8 mouse cellular contexts compared by ENCODE assay signal in genomic region chr4:141244401-141244800, GRCm38 (mm10). TPM values are rescaled to one million over a fixed set of nuclear protein-coding genes. Genes with fewer than 3 reads are reported as not detected.
A peak's percentile ranks its signal among the peaks of the same experiment; 100 is the strongest.
DNase-seq lines count a peak whose midpoint lies in the region; ATAC-seq lines count a peak whose summit lies in the region.

No protein-coding gene starts in this region.

- ATAC-seq in heart, embryonic 16.5 days (replicated peaks; ENCODE audit: extremely low read depth, insufficient read depth, low FRiP score): no peak
- ATAC-seq in forebrain, embryonic 15.5 days (replicated peaks): 0 out of 2 replicates have a peak, but pooled peaks have one; percentile 11
- ATAC-seq in midbrain, embryonic 13.5 days: peak; percentile 10; the same call in 1 of the 2 replicates

- no peak overlapping the region for H3K4me3 ChIP-seq in heart, embryonic 16.5 days (ENCODE audit: low read length)
- H3K4me3 ChIP-seq in forebrain, embryonic 15.5 days: no peak overlapping the region
- H3K4me3 ChIP-seq in midbrain, embryonic 13.5 days (replicated peaks): no peak overlapping the region

- intact Hi-C loops in heart, postnatal 36 days (cut with DNase I): no loop called here

- no peak for DNase-seq in heart, postnatal 36 days
- peak; percentile 74 for DNase-seq in adipocyte (ENCODE audit: low spot score)
- DNase-seq in thymus, adult 18-20 months: no peak
- DNase-seq in natural killer cell, adult 2 months (ENCODE audit: low spot score in 2 of 2): no peak
- DNase-seq in left cerebral cortex, adult 11 months (ENCODE audit: low spot score): no peak

- H3K9ac ChIP-seq in heart, embryonic 16.5 days (ENCODE audit: low read length): no peak overlapping the region
- no peak overlapping the region for H3K9ac ChIP-seq in forebrain, embryonic 15.5 days (replicated peaks)
- no peak overlapping the region for H3K9ac ChIP-seq in midbrain, embryonic 13.5 days (replicated peaks)

- peak overlapping the region; percentile 47; the same call in 1 of the 2 replicates for H3K27ac ChIP-seq in heart, embryonic 16.5 days (ENCODE audit: low read length)
- H3K27ac ChIP-seq in forebrain, embryonic 15.5 days (replicated peaks): peak overlapping the region; percentile 85
- H3K27ac ChIP-seq in midbrain, embryonic 13.5 days: peak overlapping the region; percentile 84

- no peak overlapping the region for H3K4me2 ChIP-seq in heart, embryonic 16.5 days (ENCODE audit: low read depth, low read length)
- no peak overlapping the region for H3K4me2 ChIP-seq in forebrain, embryonic 15.5 days (replicated peaks)
- H3K4me2 ChIP-seq in midbrain, embryonic 13.5 days (replicated peaks): peak overlapping the region; percentile 17; the same call in 1 of the 2 replicates

- peaks cover 82% of the 10 kb centered on the region for H3K27me3 ChIP-seq in heart, embryonic 16.5 days (ENCODE audit: control insufficient read depth, insufficient read depth, low read length)
- H3K27me3 ChIP-seq in forebrain, embryonic 15.5 days: peaks cover 57% of the 10 kb centered on the region
- peaks cover 99% of the 10 kb centered on the region for H3K27me3 ChIP-seq in midbrain, embryonic 13.5 days

- peaks cover 49% of the 10 kb centered on the region for H3K4me1 ChIP-seq in heart, embryonic 16.5 days (ENCODE audit: control insufficient read depth, insufficient read depth, low read length)
- H3K4me1 ChIP-seq in forebrain, embryonic 15.5 days: peaks cover 67% of the 10 kb centered on the region
- H3K4me1 ChIP-seq in midbrain, embryonic 13.5 days (replicated peaks): peaks cover 66% of the 10 kb centered on the region

- no peaks in the 10 kb centered on the region for H3K36me3 ChIP-seq in heart, embryonic 16.5 days (ENCODE audit: control insufficient read depth, insufficient read depth)
- H3K36me3 ChIP-seq in forebrain, embryonic 15.5 days: no peaks in the 10 kb centered on the region
- H3K36me3 ChIP-seq in midbrain, embryonic 13.5 days: no peaks in the 10 kb centered on the region

- WGBS in heart, embryonic 16.5 days: 57% methylated on average over 5 of the region's 5 CpGs
- WGBS in forebrain, embryonic 15.5 days: 34% methylated on average over 5 of the region's 5 CpGs
- 39% methylated on average over 5 of the region's 5 CpGs for WGBS in midbrain, embryonic 13.5 days

- H3K9me3 ChIP-seq in heart, embryonic 16.5 days (replicated peaks; ENCODE audit: control insufficient read depth, low read length): no peaks in the 10 kb centered on the region
- H3K9me3 ChIP-seq in forebrain, embryonic 15.5 days: no peaks in the 10 kb centered on the region
- no peaks in the 10 kb centered on the region for H3K9me3 ChIP-seq in midbrain, embryonic 13.5 days

RNA-seq across cellular contexts. Expression of gene Arhgef19, which starts 5.1 kb away (rescaled TPM):
- polyA plus RNA-seq in heart, embryonic 16.5 days (2015; fragmentation: Nextera tagmentation; extraction: Ambion mirVana): 2.3 and 4.0 TPM in 2 replicates
- 10 to 100 TPM; 22.2 to 39.7 TPM for total RNA-seq in heart, postnatal 36 days (2021)
- 1.3 TPM in 2 replicates for polyA plus RNA-seq in forebrain, embryonic 15.5 days (2015; fragmentation: Nextera tagmentation; extraction: Ambion mirVana)
- 0.93 and 0.98 TPM in 2 replicates for polyA plus RNA-seq in midbrain, embryonic 13.5 days (2015; fragmentation: Nextera tagmentation; extraction: Ambion mirVana)

RNA-seq across cellular contexts. Expression of gene Rsg1, which starts 30.6 kb away (rescaled TPM):
- 2.4 and 3.6 TPM in 2 replicates for polyA plus RNA-seq in heart, embryonic 16.5 days (2015; fragmentation: Nextera tagmentation; extraction: Ambion mirVana)
- total RNA-seq in heart, postnatal 36 days (2021): 1 to 10 TPM in 1 of 2 experiments, under 1 TPM in 1; 0.80 to 1.1 TPM
- 8.4 and 10.9 TPM in 2 replicates for polyA plus RNA-seq in forebrain, embryonic 15.5 days (2015; fragmentation: Nextera tagmentation; extraction: Ambion mirVana)
- 6.4 and 8.9 TPM in 2 replicates for polyA plus RNA-seq in midbrain, embryonic 13.5 days (2015; fragmentation: Nextera tagmentation; extraction: Ambion mirVana)

RNA-seq across cellular contexts. Expression of gene Epha2, which starts 56.6 kb away (rescaled TPM):
- polyA plus RNA-seq in heart, embryonic 16.5 days (2015; fragmentation: Nextera tagmentation; extraction: Ambion mirVana): 3.1 and 3.9 TPM in 2 replicates
- 1 to 10 TPM; 5.4 to 7.0 TPM for total RNA-seq in heart, postnatal 36 days (2021)
- polyA plus RNA-seq in forebrain, embryonic 15.5 days (2015; fragmentation: Nextera tagmentation; extraction: Ambion mirVana): 1.0 and 1.1 TPM in 2 replicates
- polyA plus RNA-seq in midbrain, embryonic 13.5 days (2015; fragmentation: Nextera tagmentation; extraction: Ambion mirVana): 3.5 and 4.7 TPM in 2 replicates
